18 mouse cellular contexts compared by ENCODE assay signal in the genomic region with DNA sequence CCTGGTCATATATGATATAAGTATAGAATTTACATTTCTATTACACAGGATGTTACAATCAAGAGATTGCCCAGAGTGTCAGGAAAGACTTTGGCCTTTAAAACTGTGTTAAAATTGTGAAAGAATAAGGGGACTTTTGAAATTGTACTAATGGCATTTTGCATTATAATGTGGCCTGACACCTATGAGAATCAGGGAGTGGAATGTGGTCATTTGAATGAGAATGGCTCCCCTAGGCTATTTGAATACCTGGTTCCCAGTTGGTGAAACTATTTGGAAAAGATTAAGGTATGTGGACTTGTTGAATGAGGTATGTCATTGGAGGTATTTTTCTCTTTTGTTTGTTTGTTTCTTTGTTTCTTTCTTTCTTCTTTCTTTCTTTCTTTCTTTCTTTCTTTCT.
DNase-seq lines count a peak whose midpoint lies in the region; TF ChIP-seq lines count a peak whose summit lies in the region.
"Had no signal": no experiment of that assay in that cellular context is flagged by ENCODE, and none has a peak within 500 bp of the region (broad histone marks: within the 10 kb centered on the region; RNA-seq: fewer than 3 reads in every experiment).

No protein-coding gene starts in this region.

- H3K9me3 ChIP-seq in ES-E14 (ENCODE audit: control insufficient read depth, insufficient read depth, low read depth, low read length) = no peaks in the 10 kb centered on the region
- H3K9me3 ChIP-seq in hindbrain, embryonic 10.5 days = peaks cover 3% of the 10 kb centered on the region; the same call in 1 of the 2 replicates
- H3K9me3 ChIP-seq: embryonic facial prominence, embryonic 10.5 days; embryonic facial prominence, embryonic 12.5 days; forebrain, embryonic 13.5 days; forebrain, embryonic 15.5 days had no signal

- no peak overlapping the region for H3K9ac ChIP-seq in ES-E14 (ENCODE audit: insufficient read depth, low read depth, low read length, poor library complexity, severe bottlenecking)
- H3K9ac ChIP-seq: embryonic facial prominence, embryonic 12.5 days; forebrain, embryonic 13.5 days; forebrain, embryonic 15.5 days; forebrain, postnatal 0 days had no signal

- no peak overlapping the region for H3K4me3 ChIP-seq in ES-E14 (ENCODE audit: insufficient read depth in 1 of 2, low read depth in 1 of 2, low read length in 2 of 2, poor library complexity in 1 of 2, severe bottlenecking in 1 of 2)
- no peak overlapping the region for H3K4me3 ChIP-seq in hindbrain, embryonic 10.5 days
- H3K4me3 ChIP-seq: embryonic facial prominence, embryonic 10.5 days; embryonic facial prominence, embryonic 12.5 days; forebrain, embryonic 13.5 days; forebrain, embryonic 15.5 days had no signal

- H3K4me1 ChIP-seq in ES-E14 (ENCODE audit: control insufficient read depth in 2 of 2, insufficient read depth in 2 of 2, low read length in 2 of 2, poor library complexity in 1 of 2) = no peaks in the 10 kb centered on the region; a peak in 1 of 4 replicates
- no peaks in the 10 kb centered on the region for H3K4me1 ChIP-seq in hindbrain, embryonic 10.5 days (replicated peaks)
- H3K4me1 ChIP-seq: embryonic facial prominence, embryonic 10.5 days; embryonic facial prominence, embryonic 12.5 days; forebrain, embryonic 13.5 days; forebrain, embryonic 15.5 days had no signal

- in situ Hi-C loops in ES-E14 (cut with MboI; ENCODE audit: low sequenced_read_pairs in 2 of 2, unreplicated experiment in 2 of 2) = no loop called here

- DNase-seq in ES-E14 (ENCODE audit: low read depth, low spot score) (peak; percentile 24), WW6 (ENCODE audit: low read depth, low spot score) (peak; percentile 9)
- DNase-seq in yolk sac, embryonic 10.5 days (ENCODE audit: low spot score) = no peak
- DNase-seq in hindbrain, embryonic 10.5 days (ENCODE audit: low spot score) = no peak
- no peak for DNase-seq in left cerebral cortex, adult 8-10 months (ENCODE audit: low spot score in 2 of 2)
- DNase-seq: adrenal gland, adult 8-10 months; adrenal gland, postnatal 14 days; adrenal gland, postnatal 36 days; cerebellum, adult 11-12 months; cerebellum, adult 2 months; cerebellum, adult 9-10 months; cerebellum, postnatal 10 days; cerebellum, postnatal 25 days; forebrain, postnatal 0 days had no signal

- H3K27me3 ChIP-seq in hindbrain, embryonic 10.5 days (ENCODE audit: insufficient read depth, poor library complexity, severe bottlenecking) = no peaks in the 10 kb centered on the region
- H3K27me3 ChIP-seq: embryonic facial prominence, embryonic 12.5 days; forebrain, embryonic 13.5 days; forebrain, embryonic 15.5 days had no signal

- no peaks in the 10 kb centered on the region for H3K36me3 ChIP-seq in ES-E14 (ENCODE audit: control insufficient read depth, insufficient read depth, low read length, poor library complexity, severe bottlenecking)
- H3K36me3 ChIP-seq in hindbrain, embryonic 10.5 days = no peaks in the 10 kb centered on the region
- H3K36me3 ChIP-seq: embryonic facial prominence, embryonic 10.5 days; embryonic facial prominence, embryonic 12.5 days; forebrain, embryonic 15.5 days had no signal

- no peak overlapping the region for H3K27ac ChIP-seq in ES-E14 (ENCODE audit: insufficient read depth, low read depth, low read length, poor library complexity, severe bottlenecking)
- H3K27ac ChIP-seq in hindbrain, embryonic 10.5 days = no peak overlapping the region
- H3K27ac ChIP-seq: embryonic facial prominence, embryonic 10.5 days; embryonic facial prominence, embryonic 12.5 days; forebrain, embryonic 13.5 days; forebrain, embryonic 15.5 days had no signal

TF ChIP-seq in ES-E14, 5 proteins besides CTCF, POLR2A, EP300 and RAD21:
- TF ChIP-seq ZNF384 (IDR thresholded peaks at IDR 0.05; ENCODE audit: low read depth, low read length) = no peak
- TF ChIP-seq HCFC1 (IDR thresholded peaks at IDR 0.05; ENCODE audit: borderline replicate concordance, insufficient read depth, low read length) = no peak
- TF ChIP-seq CHD2 (IDR thresholded peaks at IDR 0.05; ENCODE audit: low read depth, low read length) = peak; percentile 42; the same call in 1 of the 2 replicates
TF ChIP-seq in ES-E14: peak in this region for 1.

Comparison
In these comparisons a context has a peak if more than half of its experiments do, and no peak if none do; other contexts are left out.
1. DNase-seq: peak in ES-E14 (single experiment) and WW6 (single experiment); none in yolk sac, embryonic 10.5 days (single experiment), hindbrain, embryonic 10.5 days (single experiment) and left cerebral cortex, adult 8-10 months (0 of 2).